Mouse (Mus musculus) midbrain, embryonic 16.5 days (tissue): ENCODE measurements around the gene Rbms1. TPM values are rescaled to one million over a fixed set of nuclear protein-coding genes. Genes with fewer than 3 reads are reported as not detected.

Experiments
- ATAC-seq: fragments of 200-750 bp; cut with Nextera tagmentation; 2 replicates; pipeline ENCODE4 v1.8.0; 2017; ENCODE audit warnings: moderate TSS enrichment
- H3K27ac ChIP-seq: fragments of 300-500 bp; sonication (generic); 2 replicates; pipeline ENCODE4 v1.5.1; 2014; ENCODE audit warnings: mild to moderate bottlenecking, low read length, mixed read lengths
- H3K27me3 ChIP-seq: fragments of 300-500 bp; sonication (generic); 2 replicates; pipeline ENCODE4 v1.6.1; 2014; ENCODE audit warnings: low read depth, low read length, mixed read lengths; ENCODE audit not compliant: control insufficient read depth, insufficient read depth
- H3K36me3 ChIP-seq: fragments of 300-500 bp; sonication (generic); 2 replicates; pipeline ENCODE4 v1.6.1; 2014; ENCODE audit warnings: mild to moderate bottlenecking, low read length, moderate library complexity, mixed read lengths; ENCODE audit not compliant: control insufficient read depth, insufficient read depth
- H3K4me1 ChIP-seq: fragments of 300-500 bp; sonication (generic); 2 replicates; pipeline ENCODE4 v1.6.1; 2014; ENCODE audit warnings: mild to moderate bottlenecking, low read length, mixed read lengths; ENCODE audit not compliant: control insufficient read depth, insufficient read depth
- H3K4me2 ChIP-seq: fragments of 300-500 bp; sonication (generic); 2 replicates; pipeline ENCODE4 v1.6.1; 2014; ENCODE audit warnings: mild to moderate bottlenecking, low read length, mixed read lengths
- H3K4me3 ChIP-seq: fragments of 300-500 bp; sonication (generic); 2 replicates; pipeline ENCODE4 v1.5.1; 2014; ENCODE audit warnings: low read depth, mild to moderate bottlenecking, low read length, moderate library complexity, mixed read lengths
- H3K9ac ChIP-seq: fragments of 300-500 bp; sonication (generic); 2 replicates; pipeline ENCODE4 v1.6.1; 2014; ENCODE audit warnings: low read depth, low read length, mixed read lengths
- H3K9me3 ChIP-seq: fragments of 300-500 bp; sonication (generic); replicated peaks from 2 replicates; pipeline ENCODE4 v1.6.1; 2014; ENCODE audit warnings: mild to moderate bottlenecking, low read length, mixed read lengths; ENCODE audit not compliant: control insufficient read depth, poor library complexity, severe bottlenecking
- WGBS: fragments of 180-500 bp; shearing (Covaris S2); extraction: QIAGEN DNeasy Blood & Tissue Kit; methylation state at CpG from one replicate; pipeline ENCODE4 v1.1.7; 2014; 5-methylcytosine and 5-hydroxymethylcytosine counted together
- polyA plus RNA-seq: library from polyadenylated mRNA; unstranded; fragments of >200 nt; fragmentation: Nextera tagmentation; extraction: Ambion mirVana; gene quantifications from 2 replicates; pipeline ENCODE4 v1.2.1, GENCODE M21; 2015

Rbms1 gene
- polyA plus RNA-seq, 1 experiment from 2014 or later, result 43.7 TPM

DNA sequence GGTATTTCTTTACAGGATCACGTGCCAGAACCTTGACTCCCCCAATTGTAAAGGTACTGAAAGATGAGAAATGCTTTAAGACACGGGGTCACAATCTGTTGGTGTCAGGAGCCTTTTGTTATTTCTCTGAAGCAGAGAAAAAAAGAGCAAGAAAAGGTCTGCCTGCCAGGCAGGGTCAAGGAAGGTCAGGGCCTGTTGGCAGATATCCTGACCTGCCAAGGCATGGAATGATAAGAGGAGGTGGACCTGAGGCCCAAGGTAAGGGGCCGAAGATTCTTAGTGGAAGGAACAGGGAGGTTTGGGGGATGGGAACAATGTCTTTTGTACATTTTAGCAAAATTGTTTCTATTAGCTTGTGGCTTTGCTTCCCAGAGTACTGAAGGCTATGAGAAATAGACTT is 254.3 kb downstream of the Rbms1 start:
- Histone ChIP-seq H3K27ac (no peak overlapping the region), H3K9me3 (no peaks in the 10 kb centered on the region), H3K9ac (no peak overlapping the region), H3K27me3 (no peaks in the 10 kb centered on the region), H3K4me2 (no peak overlapping the region), H3K36me3 (no peaks in the 10 kb centered on the region), H3K4me1 (0 out of 2 replicates have a peak, but pooled peaks cover 1% of the 10 kb centered on the region), H3K4me3 (no peak overlapping the region)
- WGBS, result 45% methylated on average over 3 of the region's 3 CpGs
- ATAC-seq, result no peak

DNA sequence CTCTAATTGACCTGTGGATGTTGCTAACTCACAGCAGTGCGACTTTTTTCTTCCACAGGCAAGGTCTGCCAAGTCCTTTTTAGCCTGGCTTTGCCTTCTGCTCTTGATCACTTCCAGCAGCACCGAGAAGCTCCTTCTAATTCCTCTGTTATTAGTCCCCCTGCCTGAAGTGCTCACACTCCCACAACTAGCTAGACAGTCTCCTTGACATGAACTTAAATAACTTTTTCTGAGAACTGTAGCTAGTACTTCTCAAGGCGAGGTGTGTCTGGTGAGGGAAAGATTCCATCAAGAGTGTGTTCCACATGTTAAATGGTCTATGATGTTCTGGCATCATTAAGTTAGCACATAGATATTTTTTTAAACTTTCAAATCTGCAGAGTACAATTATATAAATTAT is 256.1 kb downstream of the Rbms1 start:
- Histone ChIP-seq H3K27ac (no peak overlapping the region), H3K4me2 (no peak overlapping the region), H3K4me3 (no peak overlapping the region), H3K4me1 (no peaks in the 10 kb centered on the region), H3K36me3 (no peaks in the 10 kb centered on the region), H3K27me3 (no peaks in the 10 kb centered on the region), H3K9ac (no peak overlapping the region), H3K9me3 (no peaks in the 10 kb centered on the region)
- WGBS, result 91% methylated on average over 3 of the region's 3 CpGs
- ATAC-seq, result no peak

- ATAC-seq, result no peak
- Histone ChIP-seq H3K9ac (no peak overlapping the region), H3K36me3 (no peaks in the 10 kb centered on the region), H3K4me1 (no peaks in the 10 kb centered on the region), H3K9me3 (no peaks in the 10 kb centered on the region), H3K27me3 (no peaks in the 10 kb centered on the region), H3K4me2 (no peak overlapping the region), H3K27ac (no peak overlapping the region), H3K4me3 (no peak overlapping the region)
- 90% methylated on average over 8 of the region's 8 CpGs for WGBS
Observed at GRCm38 (mm10) chr2:60705426-60705825, 257.6 kb downstream of the Rbms1 start.

DNA sequence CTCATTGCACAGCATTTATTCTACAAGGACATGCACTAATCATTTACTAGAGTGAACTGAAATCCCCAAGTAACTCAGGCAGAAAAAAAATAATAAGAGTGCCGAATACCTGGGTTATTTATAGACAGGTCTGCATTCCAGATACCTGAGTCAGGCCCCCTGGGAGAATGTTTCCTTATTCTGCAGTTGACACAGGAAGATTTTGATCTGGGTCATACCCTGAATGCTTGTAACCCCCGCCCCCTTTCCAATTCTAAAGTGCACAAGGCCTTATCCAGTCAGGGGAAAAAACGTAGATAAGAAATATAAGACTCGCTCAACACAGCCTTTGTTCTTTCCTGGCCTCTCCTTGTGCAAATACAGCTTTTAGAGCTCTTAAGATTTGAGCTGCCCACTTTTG is 259.7 kb downstream of the Rbms1 start:
- Histone ChIP-seq H3K9me3 (no peaks in the 10 kb centered on the region), H3K9ac (no peak overlapping the region), H3K4me3 (no peak overlapping the region), H3K4me1 (no peaks in the 10 kb centered on the region), H3K27ac (no peak overlapping the region), H3K36me3 (no peaks in the 10 kb centered on the region), H3K4me2 (no peak overlapping the region), H3K27me3 (no peaks in the 10 kb centered on the region)
- 55% methylated on average over 4 of the region's 4 CpGs for WGBS
- no peak for ATAC-seq

- no peak for ATAC-seq
- no peaks in the 10 kb centered on the region for H3K27me3 ChIP-seq
Observed at GRCm38 (mm10) chr2:60700956-60701355, 262.0 kb downstream of the Rbms1 start.

More at GRCm38 (mm10) chr2:60700956-60701355, 262.0 kb downstream of the Rbms1 start:
- Histone ChIP-seq H3K27ac (no peak overlapping the region), H3K4me1 (no peaks in the 10 kb centered on the region), H3K36me3 (no peaks in the 10 kb centered on the region), H3K4me3 (no peak overlapping the region), H3K4me2 (no peak overlapping the region), H3K9me3 (no peaks in the 10 kb centered on the region), H3K9ac (no peak overlapping the region)
- WGBS, result 86% methylated on average over 4 of the region's 4 CpGs

Other genes with a start within 250 kb of the Rbms1 start
- 0.12 TPM in 1 of 2 replicates, not detected in the other for gene Itgb6, start 240.5 kb downstream of the Rbms1 start, polyA plus RNA-seq